Mouse (Mus musculus) C2C12 (cell line): ENCODE measurements at regions not wholly inside any gene's neighbourhood (a gene's known extent, or its start where the extent isn't known, plus 50 kb on each side); places are given as distances from the start of the nearest gene placed in this dataset.

Experiments
- H3K27me3 ChIP-seq: one replicate; pipeline ENCODE4 v1.6.1; 2011; ENCODE audit not compliant: control insufficient read depth, insufficient read depth, insufficient read length
- H3K36me3 ChIP-seq: one replicate; pipeline ENCODE4 v1.6.1; 2011; ENCODE audit not compliant: control insufficient read depth, insufficient read depth
- H3K4me3 ChIP-seq: one replicate; pipeline ENCODE4 v1.5.1; 2011; ENCODE audit warnings: mild to moderate bottlenecking, control low read depth; ENCODE audit not compliant: poor library complexity, insufficient read depth, severe bottlenecking
- H3K79me2 ChIP-seq: one replicate; pipeline ENCODE4 v1.6.1; 2011; ENCODE audit not compliant: control insufficient read depth, insufficient read depth
- H3K79me3 ChIP-seq: one replicate; pipeline ENCODE4 v1.6.1; 2011; ENCODE audit warnings: low read depth, control low read depth
- H3ac ChIP-seq: one replicate; pipeline ENCODE3; 2011; ENCODE audit warnings: low read depth; ENCODE audit not compliant: control insufficient read depth, insufficient read length
- CEBPB ChIP-seq: IDR thresholded peaks from one replicate; pipeline ENCODE4 v1.6.1; 2011; ENCODE audit warnings: low read depth, mild to moderate bottlenecking, control low read depth, moderate library complexity
- CTCF ChIP-seq: IDR thresholded peaks from one replicate; pipeline ENCODE4 v1.5.1; 2011; ENCODE audit not compliant: control insufficient read depth, insufficient read depth, insufficient read length
- FOSL1 ChIP-seq: IDR thresholded peaks from one replicate; pipeline ENCODE4 v1.8.0; 2011; ENCODE audit warnings: mild to moderate bottlenecking, low read length; ENCODE audit not compliant: poor library complexity, insufficient read depth, severe bottlenecking
- MAX ChIP-seq: IDR thresholded peaks from one replicate; pipeline ENCODE4 v1.6.1; 2011; ENCODE audit warnings: mild to moderate bottlenecking, control low read depth
- MYOD1 ChIP-seq: IDR thresholded peaks from one replicate; pipeline ENCODE4 v1.6.1; 2011; ENCODE audit warnings: low read depth; ENCODE audit not compliant: control insufficient read depth, insufficient read length
- MYOG ChIP-seq: IDR thresholded peaks from one replicate; pipeline ENCODE4 v1.6.1; 2011; ENCODE audit not compliant: control insufficient read depth, insufficient read length; ENCODE audit errors: extremely low read depth
- USF1 ChIP-seq: IDR thresholded peaks from one replicate; pipeline ENCODE4 v1.6.1; 2011; ENCODE audit warnings: low read depth, mild to moderate bottlenecking, control low read depth, moderate library complexity

GRCm38 (mm10) chr3:19447733-19448132, 180.7 kb downstream of the 1700064H15Rik start:
- no peak overlapping the region for H3K4me3 ChIP-seq
- H3K36me3 ChIP-seq = no peaks in the 10 kb centered on the region
- no peaks in the 10 kb centered on the region for H3K79me3 ChIP-seq
- no peak overlapping the region for H3ac ChIP-seq
- TF ChIP-seq CEBPB (peak; percentile 73), FOSL1 (no peak)
- no peaks in the 10 kb centered on the region for H3K27me3 ChIP-seq
- H3K79me2 ChIP-seq = no peaks in the 10 kb centered on the region

GRCm38 (mm10) chr3:19444914-19445313, 183.6 kb downstream of the 1700064H15Rik start:
- no peak for TF ChIP-seq MAX
- TF ChIP-seq USF1 = no peak
- no peak for TF ChIP-seq FOSL1
- no peak for TF ChIP-seq MYOG
- Histone ChIP-seq H3K79me2 (no peaks in the 10 kb centered on the region), H3K36me3 (no peaks in the 10 kb centered on the region), H3ac (no peak overlapping the region), H3K79me3 (no peaks in the 10 kb centered on the region), H3K4me3 (no peak overlapping the region), H3K27me3 (no peaks in the 10 kb centered on the region)

- H3K4me3 ChIP-seq = no peak overlapping the region
- no peak overlapping the region for H3ac ChIP-seq
- H3K79me3 ChIP-seq = no peaks in the 10 kb centered on the region
- no peaks in the 10 kb centered on the region for H3K36me3 ChIP-seq
- H3K27me3 ChIP-seq = no peaks in the 10 kb centered on the region
- no peak for TF ChIP-seq CTCF
- no peak for TF ChIP-seq CEBPB
- TF ChIP-seq MYOD1 = no peak
- no peak for TF ChIP-seq USF1
- TF ChIP-seq FOSL1 = no peak
- no peak for TF ChIP-seq MAX
- no peak for TF ChIP-seq MYOG
- H3K79me2 ChIP-seq = no peaks in the 10 kb centered on the region
These were observed 186.7 kb downstream of the 1700064H15Rik start for GRCm38 (mm10) chr3:19441827-19442226.

DNA sequence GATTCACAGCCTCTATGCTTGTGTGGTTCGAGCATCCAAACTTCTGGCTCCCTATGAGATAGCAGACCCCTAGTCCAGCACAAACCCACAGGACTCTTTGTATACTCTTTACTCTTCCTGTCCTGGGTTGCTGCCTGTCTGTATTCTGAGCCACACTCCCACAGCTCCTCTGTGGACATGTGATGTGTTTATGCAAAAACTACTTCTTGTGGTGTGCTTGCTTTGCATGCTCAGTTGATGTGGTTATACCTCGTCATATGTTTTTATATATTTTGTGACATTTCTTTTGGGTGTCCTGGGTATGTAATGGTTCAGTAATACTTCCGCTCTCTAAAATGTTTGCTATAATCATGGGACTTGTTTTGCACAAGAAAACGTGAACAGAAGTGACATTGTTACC, 198.3 kb downstream of the 1700064H15Rik start:
- no peaks in the 10 kb centered on the region for H3K79me2 ChIP-seq
- no peak overlapping the region for H3K4me3 ChIP-seq
- no peak overlapping the region for H3ac ChIP-seq
- no peaks in the 10 kb centered on the region for H3K27me3 ChIP-seq
- H3K79me3 ChIP-seq = no peaks in the 10 kb centered on the region
- H3K36me3 ChIP-seq = no peaks in the 10 kb centered on the region
- TF ChIP-seq FOSL1 = no peak
- TF ChIP-seq USF1 = no peak
- TF ChIP-seq MYOG = no peak
- TF ChIP-seq MAX = no peak
- TF ChIP-seq CEBPB = no peak
- no peak for TF ChIP-seq CTCF

- no peak overlapping the region for H3K4me3 ChIP-seq
- H3K79me2 ChIP-seq = no peaks in the 10 kb centered on the region
- TF ChIP-seq USF1 = peak; percentile 47
- peak; percentile 25 for TF ChIP-seq MYOD1
- TF ChIP-seq MYOG = no peak
- TF ChIP-seq MAX = peak; percentile 87
- peak; percentile 9 for TF ChIP-seq CEBPB
- H3K79me3 ChIP-seq = no peaks in the 10 kb centered on the region
- no peak overlapping the region for H3ac ChIP-seq
- H3K36me3 ChIP-seq = no peaks in the 10 kb centered on the region
- no peaks in the 10 kb centered on the region for H3K27me3 ChIP-seq
These were observed 198.9 kb downstream of the 1700064H15Rik start for GRCm38 (mm10) chr3:19429422-19430076.

DNA sequence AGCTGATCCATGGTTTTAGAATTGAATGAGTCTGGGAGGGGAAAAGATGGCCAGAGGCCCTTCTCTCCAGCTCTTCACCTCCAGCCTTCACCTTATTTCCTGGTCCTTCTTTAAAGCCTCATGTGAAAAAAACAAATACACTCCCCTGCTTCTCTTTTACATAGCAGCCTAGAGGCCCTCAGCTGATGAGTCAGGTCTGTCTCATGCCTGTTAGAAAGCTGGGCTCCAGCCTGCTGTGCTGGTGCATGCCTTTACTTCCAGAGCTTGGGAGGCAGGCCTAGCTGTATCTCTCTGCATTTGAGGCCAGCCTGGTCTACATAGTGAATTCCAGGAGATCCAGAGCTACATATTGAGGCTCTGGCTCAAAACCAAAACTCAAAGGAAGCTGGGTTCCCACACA, 199.5 kb downstream of the 1700064H15Rik start:
- no peak overlapping the region for H3ac ChIP-seq
- H3K79me2 ChIP-seq = no peaks in the 10 kb centered on the region
- H3K4me3 ChIP-seq = no peak overlapping the region
- TF ChIP-seq MYOD1 = no peak
- TF ChIP-seq FOSL1 = peak; percentile 50
- no peak for TF ChIP-seq CTCF
- TF ChIP-seq MYOG = no peak
- TF ChIP-seq MAX = peak; percentile 70
- no peak for TF ChIP-seq USF1
- no peak for TF ChIP-seq CEBPB
- H3K79me3 ChIP-seq = no peaks in the 10 kb centered on the region
- H3K27me3 ChIP-seq = no peaks in the 10 kb centered on the region
- H3K36me3 ChIP-seq = no peaks in the 10 kb centered on the region
